8 mouse cellular contexts compared by ENCODE assay signal in genomic region chr6:127970120-127970519, GRCm38 (mm10).
DNase-seq lines count a peak whose midpoint lies in the region; ATAC-seq and TF ChIP-seq lines count a peak whose summit lies in the region.

No protein-coding gene starts in this region.

- ATAC-seq in forebrain, embryonic 16.5 days = peak; percentile 73
- peak; percentile 41; the same call in 1 of the 2 replicates for ATAC-seq in hindbrain, embryonic 13.5 days (ENCODE audit: low FRiP score)
- peak; percentile 53; the same call in 1 of the 2 replicates for ATAC-seq in midbrain, embryonic 11.5 days (ENCODE audit: low FRiP score)
- ATAC-seq in erythroid progenitor cell, adult 5-6 weeks (replicated peaks; ENCODE audit: low FRiP score, poor library complexity, severe bottlenecking) = no peak

- no peak overlapping the region for H3K4me2 ChIP-seq in forebrain, embryonic 16.5 days (ENCODE audit: low read length)
- H3K4me2 ChIP-seq in hindbrain, embryonic 13.5 days = no peak overlapping the region
- H3K4me2 ChIP-seq in midbrain, embryonic 11.5 days = no peak overlapping the region

- WGBS in forebrain, embryonic 16.5 days = 5% methylated on average over 7 of the region's 7 CpGs
- WGBS in hindbrain, embryonic 13.5 days = 5% methylated on average over 7 of the region's 7 CpGs
- WGBS in midbrain, embryonic 11.5 days = 8% methylated on average over 7 of the region's 7 CpGs
- WGBS in small intestine, adult 2 months = 8% methylated on average over 7 of the region's 7 CpGs

- H3K9me3 ChIP-seq in forebrain, embryonic 16.5 days (ENCODE audit: control insufficient read depth, low read length) = no peaks in the 10 kb centered on the region
- no peaks in the 10 kb centered on the region for H3K9me3 ChIP-seq in hindbrain, embryonic 13.5 days
- no peaks in the 10 kb centered on the region for H3K9me3 ChIP-seq in midbrain, embryonic 11.5 days (ENCODE audit: control insufficient read depth, low read length)

- H3K9ac ChIP-seq in forebrain, embryonic 16.5 days (replicated peaks; ENCODE audit: low read depth, low read length) = no peak overlapping the region
- H3K9ac ChIP-seq in hindbrain, embryonic 13.5 days = no peak overlapping the region
- no peak overlapping the region for H3K9ac ChIP-seq in midbrain, embryonic 11.5 days (ENCODE audit: low read length)

- H3K27me3 ChIP-seq in forebrain, embryonic 16.5 days (replicated peaks; ENCODE audit: control insufficient read depth, insufficient read depth, low read length) = no peaks in the 10 kb centered on the region
- 0 out of 2 replicates have a peak, but pooled peaks cover 5% of the 10 kb centered on the region for H3K27me3 ChIP-seq in hindbrain, embryonic 13.5 days
- H3K27me3 ChIP-seq in midbrain, embryonic 11.5 days (ENCODE audit: control insufficient read depth, insufficient read depth, low read length) = no peaks in the 10 kb centered on the region
- H3K27me3 ChIP-seq in small intestine, adult 2 months (ENCODE audit: control insufficient read depth, insufficient read depth, low read length) = no peaks in the 10 kb centered on the region

- H3K27ac ChIP-seq in forebrain, embryonic 16.5 days (ENCODE audit: low read length) = no peak overlapping the region
- H3K27ac ChIP-seq in hindbrain, embryonic 13.5 days = no peak overlapping the region
- no peak overlapping the region for H3K27ac ChIP-seq in midbrain, embryonic 11.5 days (ENCODE audit: low read depth, low read length)
- no peak overlapping the region for H3K27ac ChIP-seq in small intestine, adult 2 months (ENCODE audit: insufficient read depth, low read depth, low read length)

- TF ChIP-seq POLR2A in small intestine, adult 2 months (IDR thresholded peaks at IDR 0.05; ENCODE audit: low read depth, low read length) = no peak

- peak; percentile 76 for DNase-seq in T-cell, adult 2 months (ENCODE audit: low spot score)
- DNase-seq in cerebellum, adult 18-20 months = peak; percentile 88 to 94
- peak; percentile 76 for DNase-seq in left cerebral cortex, adult 11 months (ENCODE audit: low spot score)
- peak; percentile 98 for DNase-seq in midbrain, embryonic 11.5 days (ENCODE audit: low spot score, missing footprints)

- peaks cover 8% of the 10 kb centered on the region for H3K4me1 ChIP-seq in forebrain, embryonic 16.5 days (replicated peaks; ENCODE audit: control insufficient read depth, insufficient read depth, low read length)
- peaks cover 48% of the 10 kb centered on the region for H3K4me1 ChIP-seq in hindbrain, embryonic 13.5 days (replicated peaks)
- H3K4me1 ChIP-seq in midbrain, embryonic 11.5 days (ENCODE audit: control insufficient read depth, insufficient read depth, low read length) = peaks cover 9% of the 10 kb centered on the region; the same call in 1 of the 2 replicates
- H3K4me1 ChIP-seq in small intestine, adult 2 months (ENCODE audit: control insufficient read depth, insufficient read depth, insufficient read length, low read length) = no peaks in the 10 kb centered on the region; the same call in 1 of the 2 replicates

- H3K4me3 ChIP-seq in forebrain, embryonic 16.5 days (replicated peaks; ENCODE audit: low read length) = no peak overlapping the region
- H3K4me3 ChIP-seq in hindbrain, embryonic 13.5 days = no peak overlapping the region
- no peak overlapping the region for H3K4me3 ChIP-seq in midbrain, embryonic 11.5 days (ENCODE audit: low read depth, low read length)
- no peak overlapping the region for H3K4me3 ChIP-seq in small intestine, adult 2 months (ENCODE audit: low read depth, low read length)

- peak; percentile 72; the same call in 1 of the 2 replicates for TF ChIP-seq CTCF in small intestine, adult 2 months (IDR thresholded peaks at IDR 0.05; ENCODE audit: extremely low read depth, insufficient read length, insufficient replicate concordance, low read depth, low read length)

- no peaks in the 10 kb centered on the region for H3K36me3 ChIP-seq in forebrain, embryonic 16.5 days (ENCODE audit: control insufficient read depth, insufficient read depth)
- H3K36me3 ChIP-seq in hindbrain, embryonic 13.5 days = no peaks in the 10 kb centered on the region
- no peaks in the 10 kb centered on the region for H3K36me3 ChIP-seq in midbrain, embryonic 11.5 days (ENCODE audit: control insufficient read depth, insufficient read depth, low read length)
- no peaks in the 10 kb centered on the region for H3K36me3 ChIP-seq in small intestine, adult 2 months (ENCODE audit: control insufficient read depth, insufficient read depth, low read length)
